Comparison of ENCODE assay signal across 7 mouse cellular contexts in genomic region chr15:79504707-79505452, GRCm38 (mm10). TPM values are rescaled to one million over a fixed set of nuclear protein-coding genes. Genes with fewer than 3 reads are reported as not detected.
DNase-seq lines count a peak whose midpoint lies in the region; ATAC-seq lines count a peak whose summit lies in the region.

Gene Kcnj4, minus strand, starts transcription at chr15:79505241.

- peak within 1 kb of the TSS; percentile 61 for H3K4me3 ChIP-seq in lung, embryonic 15.5 days
- H3K4me3 ChIP-seq in forebrain, embryonic 13.5 days, result peak within 1 kb of the TSS; percentile 49
- peak within 1 kb of the TSS; percentile 54 for H3K4me3 ChIP-seq in neural tube, embryonic 13.5 days

- H3K9ac ChIP-seq in lung, embryonic 15.5 days, result peak within 1 kb of the TSS; percentile 56
- H3K9ac ChIP-seq in forebrain, embryonic 13.5 days, result peak within 1 kb of the TSS; percentile 65
- peak within 1 kb of the TSS; percentile 65 for H3K9ac ChIP-seq in neural tube, embryonic 13.5 days

- 1% methylated on average over 60 of the region's 60 CpGs for WGBS in lung, embryonic 15.5 days
- WGBS in forebrain, embryonic 13.5 days, result under 1% methylated on average over 52 of the region's 60 CpGs
- WGBS in neural tube, embryonic 13.5 days, result under 1% methylated on average over 60 of the region's 60 CpGs

- no peaks in the 10 kb centered on the region for H3K9me3 ChIP-seq in lung, embryonic 15.5 days
- no peaks in the 10 kb centered on the region for H3K9me3 ChIP-seq in forebrain, embryonic 13.5 days (replicated peaks)
- no peaks in the 10 kb centered on the region for H3K9me3 ChIP-seq in neural tube, embryonic 13.5 days

- no peaks in the 10 kb centered on the region for H3K36me3 ChIP-seq in lung, embryonic 15.5 days
- H3K36me3 ChIP-seq in forebrain, embryonic 13.5 days (ENCODE audit: poor library complexity, severe bottlenecking), result no peaks in the 10 kb centered on the region
- H3K36me3 ChIP-seq in neural tube, embryonic 13.5 days, result no peaks in the 10 kb centered on the region

- intact Hi-C loops in left cerebral cortex, postnatal 14 days (cut with DNase I), result no loop called here

- H3K4me1 ChIP-seq in lung, embryonic 15.5 days, result peaks cover 16% of the 10 kb centered on the region
- H3K4me1 ChIP-seq in forebrain, embryonic 13.5 days, result peaks cover 34% of the 10 kb centered on the region
- peaks cover 31% of the 10 kb centered on the region for H3K4me1 ChIP-seq in neural tube, embryonic 13.5 days (replicated peaks)

- peaks cover 97% of the 10 kb centered on the region for H3K27me3 ChIP-seq in lung, embryonic 15.5 days
- peaks cover 84% of the 10 kb centered on the region for H3K27me3 ChIP-seq in forebrain, embryonic 13.5 days
- peaks cover 97% of the 10 kb centered on the region for H3K27me3 ChIP-seq in neural tube, embryonic 13.5 days

- DNase-seq in lung, postnatal 4 days, result no peak
- no peak for DNase-seq in left cerebral cortex, postnatal 14 days (ENCODE audit: low spot score in 2 of 2)
- DNase-seq in adrenal gland, postnatal 25 days, result no peak
- DNase-seq in urinary bladder, adult 2 months (ENCODE audit: low spot score), result no peak

- peak within 1 kb of the TSS; percentile 97 for H3K4me2 ChIP-seq in lung, embryonic 15.5 days
- H3K4me2 ChIP-seq in forebrain, embryonic 13.5 days, result peak within 1 kb of the TSS; percentile 97
- peak within 1 kb of the TSS; percentile 99 for H3K4me2 ChIP-seq in neural tube, embryonic 13.5 days

- H3K27ac ChIP-seq in lung, embryonic 15.5 days, result no peak within 1 kb of the TSS
- H3K27ac ChIP-seq in forebrain, embryonic 13.5 days, result no peak within 1 kb of the TSS
- no peak within 1 kb of the TSS for H3K27ac ChIP-seq in neural tube, embryonic 13.5 days (replicated peaks)

- ATAC-seq in lung, embryonic 15.5 days (ENCODE audit: borderline replicate concordance, extremely low read depth, low FRiP score, low TSS enrichment), result no peak
- 0 out of 2 replicates have a peak, but pooled peaks have one; percentile 20 for ATAC-seq in forebrain, embryonic 13.5 days
- ATAC-seq in neural tube, embryonic 13.5 days (ENCODE audit: low read depth), result no peak

RNA-seq across cellular contexts. Expression of gene Kcnj4, which starts in this region (rescaled TPM):
- polyA plus RNA-seq in lung, embryonic 15.5 days (2015; fragmentation: Nextera tagmentation; extraction: Ambion mirVana), result 0.09 TPM in 1 of 2 replicates, not detected in the other
- not detected in 2 replicates for polyA plus RNA-seq in forebrain, embryonic 13.5 days (2015; fragmentation: Nextera tagmentation; extraction: Ambion mirVana)
- total RNA-seq in left cerebral cortex, postnatal 14 days (2021), result 100 to 1,000 TPM; 166 to 177 TPM
- polyA plus RNA-seq in neural tube, embryonic 13.5 days (2015; fragmentation: Nextera tagmentation; extraction: Ambion mirVana), result not detected in 2 replicates
- 0.27 and 0.57 TPM in 2 replicates for total RNA-seq in adrenal gland, postnatal 25 days (2021)
- polyA plus RNA-seq in urinary bladder, adult 2 months (2012; rRNA removed), result 0.04 and 0.07 TPM in 2 replicates

Comparison
In these comparisons a context has a peak if more than half of its experiments do, and no peak if none do; other contexts are left out.
1. RNA of gene Kcnj4 (total RNA-seq): 166 to 177 TPM in left cerebral cortex, postnatal 14 days; 0.27 to 0.57 TPM in adrenal gland, postnatal 25 days; every median in the first group is over 100 times any median in the second.
2. Peak in ATAC-seq, H3K4me3 ChIP-seq, H3K9ac ChIP-seq and H3K4me2 ChIP-seq in forebrain, embryonic 13.5 days; RNA of the gene not detected or under 1 TPM.
3. Peak in every context shown above with its lines, with median percentiles within 50 percentile points of each other: H3K4me2 ChIP-seq, H3K4me3 ChIP-seq and H3K9ac ChIP-seq.